Mouse (Mus musculus): ENCODE results near the gene Gm21988.

GRCm38 (mm10) chr11:70238591-70239440, 814 bp downstream of the Gm21988 start:
- no peak for TF ChIP-seq CTCF (IDR thresholded peaks at IDR 0.05; ENCODE audit: extremely low read depth, insufficient read length, insufficient replicate concordance, low read depth, low read length)
- no peak for TF ChIP-seq POLR2A (IDR thresholded peaks at IDR 0.05; ENCODE audit: low read depth, low read length)

Data from small intestine, adult 2 months (tissue).